Mouse (Mus musculus): ENCODE measurements around the gene Usp6nl.

Usp6nl gene

DNA sequence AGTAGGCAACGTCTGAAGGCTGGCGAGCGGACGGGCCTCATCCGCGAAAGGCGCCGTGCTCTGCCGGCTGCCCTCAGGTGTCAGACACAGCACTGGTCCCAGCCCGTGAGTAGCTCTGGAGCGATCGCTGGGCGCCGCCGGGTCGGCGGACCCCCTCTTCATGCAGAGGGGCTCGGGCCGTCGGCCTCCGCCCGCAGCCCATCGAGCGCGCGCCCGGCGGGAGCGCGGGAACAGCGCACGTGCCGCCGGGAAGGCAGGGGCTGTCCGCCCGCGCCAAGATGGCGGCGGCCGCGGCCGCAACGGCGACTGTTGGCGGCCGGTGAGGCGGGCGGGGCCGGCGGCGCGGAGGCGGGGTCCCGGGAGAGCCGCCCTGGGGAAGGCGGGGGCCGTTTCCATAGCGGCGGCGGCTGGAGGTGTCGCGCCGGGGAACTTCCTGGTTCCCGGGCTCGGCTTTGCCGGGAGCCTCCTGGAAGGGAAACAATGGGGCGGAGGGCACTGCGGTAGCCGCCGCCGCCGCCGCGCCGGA, at the start of gene Usp6nl:
Gene Usp6nl, plus strand, starts transcription at position 292 of the 526 bp plus-strand sequence.
- peak; percentile 73 for DNase-seq

GRCm38 (mm10) chr2:6273392-6273845, 49.0 kb upstream of the Usp6nl start:
- DNase-seq = no peak

GRCm38 (mm10) chr2:6278813-6279530, 43.5 kb upstream of the Usp6nl start:
- DNase-seq = no peak

DNA sequence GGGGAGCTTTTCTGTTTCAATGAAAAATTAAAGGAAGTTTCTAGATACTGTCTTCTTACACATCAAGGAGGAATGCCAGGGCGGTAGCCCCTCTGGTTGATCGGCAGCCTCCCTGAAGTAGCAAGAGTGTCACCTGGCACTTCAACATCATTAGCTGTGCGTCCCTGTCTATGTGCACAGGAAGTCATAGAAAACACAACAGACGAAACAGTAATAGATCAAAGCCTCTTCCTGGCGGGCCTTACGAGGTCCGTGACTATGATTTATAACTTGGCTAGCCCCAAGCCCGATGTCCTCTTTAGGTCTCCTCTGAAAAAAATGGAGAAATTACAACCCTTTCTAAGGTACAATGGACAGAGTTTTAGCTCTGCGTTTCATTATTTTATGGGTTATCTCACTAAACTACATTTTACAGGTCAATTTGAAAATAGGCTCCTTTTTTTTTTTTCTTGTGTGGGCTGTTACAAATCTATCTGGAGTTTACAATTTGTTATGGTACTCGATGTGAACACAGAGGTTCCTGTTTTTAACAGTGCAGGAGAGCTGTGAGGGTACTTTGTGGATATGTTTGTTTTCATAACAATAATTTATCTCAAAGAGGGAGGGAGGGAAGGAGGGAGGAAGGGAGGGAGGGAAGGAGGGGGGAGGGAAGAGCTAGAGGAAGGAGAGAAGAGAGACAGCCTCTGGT, 42.7 kb upstream of the Usp6nl start:
- no peak for DNase-seq

DNA sequence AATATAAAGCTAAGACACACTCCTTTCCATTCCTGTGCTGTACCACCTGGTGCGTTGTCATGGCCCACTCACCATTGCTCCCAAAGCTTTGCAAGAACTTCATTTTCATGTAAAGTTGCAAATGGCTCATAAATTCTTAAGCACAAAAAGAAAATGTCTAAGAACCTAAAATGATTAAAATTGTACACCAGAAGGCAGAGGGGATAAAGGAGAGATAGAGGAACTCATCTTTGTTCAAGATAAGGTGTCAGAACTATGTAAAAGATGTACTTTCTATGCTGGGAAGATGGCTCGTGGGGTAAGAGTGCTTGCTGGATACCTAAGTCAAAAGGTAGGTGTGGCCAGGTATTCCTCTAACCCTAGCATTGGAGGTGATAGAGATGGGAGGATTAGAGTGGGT, 38.9 kb upstream of the Usp6nl start:
- DNase-seq = no peak

GRCm38 (mm10) chr2:6284784-6285183, 37.7 kb upstream of the Usp6nl start:
- DNase-seq = no peak

- DNase-seq = no peak
These were observed 36.7 kb upstream of the Usp6nl start for GRCm38 (mm10) chr2:6285794-6286193.

DNA sequence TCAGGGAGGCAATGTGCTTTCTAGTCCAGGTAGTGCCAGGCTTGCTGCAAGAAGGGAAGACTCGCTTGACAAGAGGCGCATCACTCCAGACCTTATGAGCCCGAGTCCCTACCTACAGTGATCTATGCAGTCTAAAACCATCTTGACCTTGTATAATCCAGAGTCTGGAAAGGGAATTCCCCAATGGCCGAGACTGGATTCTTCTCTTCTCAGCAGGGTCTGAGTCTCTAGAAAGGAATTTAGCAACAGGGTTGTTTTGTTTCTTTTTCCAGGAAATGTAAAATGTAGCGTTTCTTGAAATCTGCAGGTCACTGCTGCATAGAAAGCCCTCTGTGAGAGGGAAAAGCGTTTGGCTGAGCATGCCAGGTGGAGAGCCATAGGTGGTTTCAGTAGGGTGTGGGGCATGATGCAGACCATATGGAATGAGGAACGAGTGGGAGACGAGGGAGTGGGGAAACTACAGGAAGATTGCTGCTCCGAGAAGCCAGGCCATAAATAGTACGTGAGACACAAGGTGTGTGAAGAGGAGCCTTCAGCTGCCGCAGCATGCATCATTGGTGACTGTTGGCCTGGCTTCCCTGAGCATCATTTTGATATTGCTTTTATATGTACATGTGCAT, 28.5 kb upstream of the Usp6nl start:
- DNase-seq = no peak

GRCm38 (mm10) chr2:6294993-6295628, 27.4 kb upstream of the Usp6nl start:
- no peak for DNase-seq

GRCm38 (mm10) chr2:6304768-6305167, 17.7 kb upstream of the Usp6nl start:
- DNase-seq = no peak

GRCm38 (mm10) chr2:6306861-6307260, 15.6 kb upstream of the Usp6nl start:
- no peak for DNase-seq

GRCm38 (mm10) chr2:6309373-6309821, 13.1 kb upstream of the Usp6nl start:
- no peak for DNase-seq

DNA sequence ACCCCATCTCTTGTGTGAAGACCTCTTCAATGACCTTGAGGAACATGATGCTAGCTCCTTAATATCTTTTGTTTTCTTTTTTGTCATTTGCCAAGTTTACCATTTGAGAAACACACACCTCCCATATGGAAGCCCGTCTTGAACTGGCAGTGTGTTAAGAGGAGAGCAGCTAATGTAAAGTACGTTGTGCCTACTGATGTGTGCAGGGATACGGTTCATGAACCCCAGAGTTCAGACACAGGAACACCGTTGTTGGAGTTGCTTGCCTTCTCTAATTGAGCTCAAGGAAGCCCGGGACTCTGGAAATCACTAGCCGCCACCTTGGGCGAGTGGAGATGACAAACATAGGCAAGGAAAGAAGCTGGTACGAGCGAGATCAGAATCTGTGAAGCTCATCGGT, 9.7 kb upstream of the Usp6nl start:
- DNase-seq = no peak

DNA sequence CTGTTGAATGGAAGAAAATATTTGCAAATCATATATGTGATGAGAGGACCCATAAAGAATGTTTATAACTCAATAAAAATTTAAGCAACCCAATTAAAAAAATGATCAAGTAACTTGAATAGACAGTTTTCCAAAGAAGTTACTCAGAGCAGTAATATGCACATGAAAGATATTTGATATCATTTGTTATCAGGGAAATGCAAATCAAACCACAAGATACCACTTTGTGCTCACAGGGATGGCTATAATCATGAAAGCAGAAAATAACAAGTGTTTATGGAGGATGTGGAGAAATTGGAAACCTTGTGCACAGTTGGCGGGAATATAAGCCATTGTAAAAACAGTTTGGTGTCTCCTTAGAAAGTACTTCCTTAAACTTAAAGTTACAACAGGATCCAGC, 8.7 kb upstream of the Usp6nl start:
- DNase-seq = no peak

DNA sequence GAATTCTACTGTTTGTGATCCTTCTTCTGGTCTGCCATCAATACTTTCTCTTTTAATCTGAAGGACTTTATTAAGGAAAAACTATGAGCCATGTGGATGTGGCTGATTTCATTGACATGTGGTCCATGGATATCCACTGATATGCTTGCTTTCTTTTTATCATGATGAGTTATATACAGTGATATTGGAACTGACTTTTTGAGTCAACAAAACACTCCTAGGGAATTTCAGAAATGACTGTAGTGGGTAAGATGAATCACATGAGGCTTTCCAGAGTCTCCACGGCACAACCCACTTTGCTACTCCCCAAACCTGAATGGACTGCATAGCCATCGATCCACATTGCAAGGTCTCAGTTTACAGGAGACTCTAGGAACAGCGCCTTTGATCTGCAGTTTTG, 2.3 kb upstream of the Usp6nl start:
- DNase-seq = no peak

- DNase-seq = no peak
These were observed 595 bp upstream of the Usp6nl start for GRCm38 (mm10) chr2:6321769-6322375.

DNA sequence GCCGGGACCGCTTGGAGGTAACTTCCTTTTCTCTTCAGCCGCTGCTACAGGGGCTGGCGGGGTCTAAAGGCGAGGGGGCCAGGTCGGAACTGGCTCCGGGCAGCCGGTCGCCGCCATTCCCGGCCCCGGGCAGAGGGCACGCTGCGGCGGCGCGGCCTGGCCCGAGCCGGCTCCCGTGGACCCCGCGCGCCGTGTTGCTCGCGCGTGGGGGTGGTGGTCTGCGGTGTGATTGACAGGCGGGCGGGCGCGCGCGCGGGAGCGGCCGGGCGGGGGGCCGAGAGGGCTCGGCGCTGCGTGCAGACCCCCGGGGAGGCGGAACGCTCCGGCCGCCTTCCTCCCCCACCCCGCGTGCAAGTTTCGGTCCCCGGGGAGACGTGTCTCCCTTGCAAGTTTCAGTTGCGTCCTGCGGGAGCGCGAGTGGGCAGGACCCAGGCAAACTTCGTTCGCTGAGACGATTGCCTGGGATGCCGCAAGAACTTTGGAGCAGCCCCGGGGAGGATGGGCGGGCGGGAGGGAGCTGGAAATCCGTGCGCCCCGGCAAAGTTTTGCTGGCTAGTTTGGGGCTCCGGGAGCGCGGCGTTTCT, 563 bp downstream of the Usp6nl start:
- peak; percentile 63 for DNase-seq

DNA sequence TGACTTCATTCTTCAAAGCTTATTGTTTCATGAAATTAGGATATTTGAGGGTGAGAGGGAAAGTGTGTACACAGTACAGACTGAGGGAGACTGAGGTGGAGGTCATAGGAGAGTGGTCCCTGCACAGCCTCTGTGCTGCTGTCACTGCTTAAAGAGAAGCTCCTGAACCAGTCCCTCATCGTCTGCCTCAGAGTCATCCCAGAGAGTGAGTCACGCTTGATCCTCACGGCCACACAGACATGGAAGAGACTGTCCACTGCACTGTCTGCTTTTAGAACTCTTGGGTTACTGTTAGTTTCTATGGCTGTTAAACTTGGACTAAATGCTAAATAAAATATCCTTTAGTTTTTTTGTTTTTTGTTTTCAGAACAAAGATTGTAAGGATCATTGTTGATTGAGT, 3.2 kb downstream of the Usp6nl start:
- DNase-seq = no peak

- no peak for DNase-seq
These were observed 6.5 kb downstream of the Usp6nl start for GRCm38 (mm10) chr2:6328927-6329326.

DNA sequence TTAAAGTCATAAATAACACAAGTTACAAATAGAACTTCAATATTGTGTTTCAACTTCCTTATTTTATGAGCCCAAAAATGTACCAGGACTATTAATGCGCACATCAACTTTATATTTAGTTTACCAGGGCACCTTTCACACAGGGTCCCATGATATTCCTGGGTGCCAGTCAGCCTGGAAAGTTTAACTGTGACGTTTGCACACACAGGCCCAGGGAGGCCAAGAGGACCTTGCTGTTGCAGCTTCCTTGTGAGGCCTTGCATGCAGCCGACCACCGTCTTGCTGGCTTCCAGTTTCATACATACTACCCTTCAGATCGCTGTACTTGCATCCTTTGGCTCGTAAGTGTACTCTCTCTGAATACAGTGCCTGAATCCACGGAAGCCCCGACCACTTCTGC, 8.3 kb downstream of the Usp6nl start:
- DNase-seq = no peak

GRCm38 (mm10) chr2:6331324-6332137, 9.1 kb downstream of the Usp6nl start:
- DNase-seq = no peak
